14 mouse cellular contexts compared by ENCODE assay signal in genomic region chr4:62686769-62687168, GRCm38 (mm10).
DNase-seq lines count a peak whose midpoint lies in the region; ATAC-seq and TF ChIP-seq lines count a peak whose summit lies in the region.
"Had no signal": no experiment of that assay in that cellular context is flagged by ENCODE, and none has a peak within 500 bp of the region (broad histone marks: within the 10 kb centered on the region; RNA-seq: fewer than 3 reads in every experiment).

No protein-coding gene starts in this region.

- no peak for TF ChIP-seq EP300 in lung, postnatal 0 days (IDR thresholded peaks at IDR 0.05)

- DNase-seq in lung, embryonic 14.5 days, result peak; percentile 40
- DNase-seq in lung, postnatal 10 days, result no peak
- peak; percentile 69 for DNase-seq in 416B (ENCODE audit: low read depth)
- no peak for DNase-seq in embryonic facial prominence, embryonic 10.5 days (ENCODE audit: low spot score)
- no peak for DNase-seq in lung, postnatal 0 days (ENCODE audit: low spot score)
- DNase-seq in ovary, postnatal 10 days (ENCODE audit: low spot score), result no peak
- DNase-seq in frontal cortex, postnatal 25 days (ENCODE audit: low spot score in 2 of 2), result no peak
- no peak for DNase-seq in heart, postnatal 10 days
- DNase-seq: cerebellum, postnatal 36 days; heart, adult 11 months; right cerebral cortex, postnatal 25 days had no signal

- intact Hi-C loops in heart, postnatal 10 days (cut with DNase I), result no loop called here

- H3K9me3 ChIP-seq in lung, embryonic 14.5 days (ENCODE audit: low read depth, low read length), result no peaks in the 10 kb centered on the region
- no peaks in the 10 kb centered on the region for H3K9me3 ChIP-seq in embryonic facial prominence, embryonic 10.5 days
- no peaks in the 10 kb centered on the region for H3K9me3 ChIP-seq in lung, postnatal 0 days (ENCODE audit: low read length)
- H3K9me3 ChIP-seq: forebrain, embryonic 13.5 days; hindbrain, embryonic 12.5 days; liver, embryonic 15.5 days had no signal

- H3K4me2 ChIP-seq in lung, embryonic 14.5 days, result no peak overlapping the region
- no peak overlapping the region for H3K4me2 ChIP-seq in lung, postnatal 0 days (replicated peaks; ENCODE audit: low read depth, low read length)
- H3K4me2 ChIP-seq: forebrain, embryonic 13.5 days; hindbrain, embryonic 12.5 days; liver, embryonic 15.5 days had no signal

- 36% methylated on average over 1 of the region's 1 CpGs for WGBS in lung, embryonic 14.5 days
- 35% methylated on average over 1 of the region's 1 CpGs for WGBS in embryonic facial prominence, embryonic 10.5 days
- WGBS in lung, postnatal 0 days, result 67% methylated on average over 1 of the region's 1 CpGs

- H3K4me3 ChIP-seq in lung, embryonic 14.5 days (ENCODE audit: low read depth, low read length), result no peak overlapping the region
- H3K4me3 ChIP-seq in embryonic facial prominence, embryonic 10.5 days, result no peak overlapping the region
- H3K4me3 ChIP-seq in lung, postnatal 0 days (ENCODE audit: low read depth, low read length), result no peak overlapping the region
- H3K4me3 ChIP-seq: forebrain, embryonic 13.5 days; hindbrain, embryonic 12.5 days; liver, embryonic 15.5 days had no signal

- peak; percentile 52 for ATAC-seq in lung, embryonic 14.5 days (ENCODE audit: insufficient read depth)
- peak; percentile 29; the same call in 1 of the 2 replicates for ATAC-seq in lung, postnatal 0 days
- ATAC-seq: forebrain, embryonic 13.5 days had no signal

- H3K27me3 ChIP-seq in lung, embryonic 14.5 days (ENCODE audit: insufficient read depth, low read length), result no peaks in the 10 kb centered on the region
- H3K27me3 ChIP-seq in embryonic facial prominence, embryonic 10.5 days (replicated peaks; ENCODE audit: low read depth, poor library complexity, severe bottlenecking), result no peaks in the 10 kb centered on the region
- no peaks in the 10 kb centered on the region for H3K27me3 ChIP-seq in lung, postnatal 0 days (replicated peaks; ENCODE audit: insufficient read depth, low read length)
- H3K27me3 ChIP-seq: forebrain, embryonic 13.5 days; hindbrain, embryonic 12.5 days; liver, embryonic 15.5 days had no signal

- 0 out of 2 replicates have a peak overlapping the region, but pooled peaks have one; percentile 5 for H3K9ac ChIP-seq in lung, embryonic 14.5 days
- H3K9ac ChIP-seq in lung, postnatal 0 days (replicated peaks; ENCODE audit: low read depth), result no peak overlapping the region
- H3K9ac ChIP-seq: forebrain, embryonic 13.5 days; hindbrain, embryonic 12.5 days; liver, embryonic 15.5 days had no signal

- peaks cover 20% of the 10 kb centered on the region for H3K36me3 ChIP-seq in lung, embryonic 14.5 days (ENCODE audit: insufficient read depth)
- H3K36me3 ChIP-seq in embryonic facial prominence, embryonic 10.5 days (replicated peaks), result peaks cover 52% of the 10 kb centered on the region
- H3K36me3 ChIP-seq in lung, postnatal 0 days (ENCODE audit: insufficient read depth, low read length), result no peaks in the 10 kb centered on the region
- H3K36me3 ChIP-seq: liver, embryonic 15.5 days had no signal

- peak overlapping the region; percentile 50; the same call in 1 of the 2 replicates for H3K27ac ChIP-seq in lung, embryonic 14.5 days (ENCODE audit: low read depth)
- H3K27ac ChIP-seq in embryonic facial prominence, embryonic 10.5 days (replicated peaks), result peak overlapping the region; percentile 55
- no peak overlapping the region for H3K27ac ChIP-seq in lung, postnatal 0 days (ENCODE audit: low read length)
- H3K27ac ChIP-seq: forebrain, embryonic 13.5 days; hindbrain, embryonic 12.5 days; liver, embryonic 15.5 days had no signal

- no peak for TF ChIP-seq CTCF in lung, embryonic 14.5 days (IDR thresholded peaks at IDR 0.05; ENCODE audit: low read depth)
- TF ChIP-seq CTCF in lung, postnatal 0 days (IDR thresholded peaks at IDR 0.05), result no peak

- 0 out of 2 replicates have a peak, but pooled peaks cover 3% of the 10 kb centered on the region for H3K4me1 ChIP-seq in lung, embryonic 14.5 days (ENCODE audit: insufficient read depth)
- peaks cover 57% of the 10 kb centered on the region for H3K4me1 ChIP-seq in embryonic facial prominence, embryonic 10.5 days
- H3K4me1 ChIP-seq in lung, postnatal 0 days (ENCODE audit: insufficient read depth, low read depth, low read length), result peaks cover 5% of the 10 kb centered on the region; the same call in 1 of the 2 replicates

Comparison
In these comparisons a context has a peak if more than half of its experiments do, and no peak if none do; other contexts are left out.
1. DNase-seq: peak in lung, embryonic 14.5 days (single experiment) and 416B (single experiment); none in lung, postnatal 10 days (single experiment), embryonic facial prominence, embryonic 10.5 days (single experiment), lung, postnatal 0 days (single experiment), ovary, postnatal 10 days (single experiment), frontal cortex, postnatal 25 days (0 of 2) and heart, postnatal 10 days (0 of 2).